Mouse (Mus musculus): ENCODE measurements around the gene Rnf157.
"Not testable (repeated sequence)": the region's sequence is repeated elsewhere in the genome, so short reads cannot be mapped to it uniquely, and the experiment has no call there.

The Rnf157 gene

GRCm38 (mm10) chr11:116433356-116434286 is 20.8 kb upstream of the Rnf157 start, which contains the start of gene Ubald2:
Gene Ubald2 (plus strand): TSS chr11:116434094.
- DNase-seq: peak; percentile 99

GRCm38 (mm10) chr11:116432593-116433355 is 19.9 kb upstream of the Rnf157 start:
- DNase-seq: no peak

- no peak for DNase-seq
Measured at GRCm38 (mm10) chr11:116432127-116432526, 19.3 kb upstream of the Rnf157 start.

- no peak for DNase-seq
Measured at GRCm38 (mm10) chr11:116431428-116432077, 18.7 kb upstream of the Rnf157 start.

GRCm38 (mm10) chr11:116430723-116431427 is 18.0 kb upstream of the Rnf157 start:
- no peak for DNase-seq

- no peak for DNase-seq
Measured at GRCm38 (mm10) chr11:116429862-116430613, 17.2 kb upstream of the Rnf157 start.

GRCm38 (mm10) chr11:116428872-116429859 is 16.3 kb upstream of the Rnf157 start:
- no peak for DNase-seq

- DNase-seq: no peak
Measured at GRCm38 (mm10) chr11:116426852-116427575, 14.2 kb upstream of the Rnf157 start.

GRCm38 (mm10) chr11:116426328-116426727 is 13.5 kb upstream of the Rnf157 start:
- DNase-seq: not testable (repeated sequence)

- DNase-seq: no peak
Measured at GRCm38 (mm10) chr11:116424621-116425407, 12.0 kb upstream of the Rnf157 start.

GRCm38 (mm10) chr11:116423782-116424620 is 11.2 kb upstream of the Rnf157 start:
- DNase-seq: peak; percentile 46

GRCm38 (mm10) chr11:116423214-116423613 is 10.4 kb upstream of the Rnf157 start:
- DNase-seq: no peak

GRCm38 (mm10) chr11:116422562-116422961 is 9.7 kb upstream of the Rnf157 start:
- no peak for DNase-seq

- DNase-seq: no peak
Measured at GRCm38 (mm10) chr11:116421102-116421501, 8.3 kb upstream of the Rnf157 start.

GRCm38 (mm10) chr11:116418841-116419462 is 6.1 kb upstream of the Rnf157 start:
- peak; percentile 21 for DNase-seq

GRCm38 (mm10) chr11:116418194-116418840 is 5.5 kb upstream of the Rnf157 start:
- peak; percentile 51 for DNase-seq

GRCm38 (mm10) chr11:116417054-116417453 is 4.2 kb upstream of the Rnf157 start:
- DNase-seq: no peak
